Mouse (Mus musculus) cortical plate, adult 2 months (tissue): ENCODE results near the gene Lama1.

ENCODE experiments used
- CTCF ChIP-seq: fragments of 200-500 bp; IDR thresholded peaks from 2 replicates; pipeline ENCODE4 v1.5.1; 2011; ENCODE audit warnings: mild to moderate bottlenecking, control low read depth, low read length; ENCODE audit not compliant: insufficient read depth; ENCODE audit errors: extremely low read depth
- POLR2A ChIP-seq: fragments of 200-500 bp; IDR thresholded peaks from 2 replicates; pipeline ENCODE4 v1.6.1; 2011; ENCODE audit warnings: mild to moderate bottlenecking, low read length, control low read depth; ENCODE audit not compliant: insufficient read depth; ENCODE audit errors: extremely low read depth

DNA sequence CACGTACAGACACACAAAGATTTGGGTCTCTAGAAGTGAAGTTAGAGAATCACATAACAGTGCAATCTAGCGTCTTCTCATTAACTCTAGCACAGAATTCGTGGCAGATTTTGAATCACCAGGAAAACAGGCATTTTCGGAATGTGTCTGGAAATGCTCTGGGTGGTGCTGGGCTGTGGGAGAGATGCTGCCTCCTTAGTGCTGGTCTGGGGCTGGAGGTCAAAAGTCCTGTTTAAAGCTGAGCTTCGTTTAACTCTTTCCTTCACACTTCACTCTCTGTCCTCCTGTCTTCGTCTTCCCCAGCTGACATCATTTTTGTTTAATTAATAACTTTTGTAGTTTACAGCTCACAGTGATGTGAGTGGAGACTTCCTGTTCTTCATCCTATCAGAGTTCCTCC is 38.7 kb downstream of the Lama1 start:
- TF ChIP-seq POLR2A (no peak), CTCF (no peak)
